Mouse (Mus musculus) bone marrow macrophage, adult 2 months (primary cell): ENCODE measurements around the gene Ubqln5.

Experiments used
- CTCF ChIP-seq: IDR thresholded peaks from 2 replicates; pipeline ENCODE4 v1.5.1; 2012; ENCODE audit warnings: low read depth, mild to moderate bottlenecking, low read length, moderate library complexity
- POLR2A ChIP-seq: IDR thresholded peaks from 2 replicates; pipeline ENCODE4 v1.6.1; 2012; ENCODE audit warnings: mild to moderate bottlenecking, low read depth, low read length, borderline replicate concordance

DNA sequence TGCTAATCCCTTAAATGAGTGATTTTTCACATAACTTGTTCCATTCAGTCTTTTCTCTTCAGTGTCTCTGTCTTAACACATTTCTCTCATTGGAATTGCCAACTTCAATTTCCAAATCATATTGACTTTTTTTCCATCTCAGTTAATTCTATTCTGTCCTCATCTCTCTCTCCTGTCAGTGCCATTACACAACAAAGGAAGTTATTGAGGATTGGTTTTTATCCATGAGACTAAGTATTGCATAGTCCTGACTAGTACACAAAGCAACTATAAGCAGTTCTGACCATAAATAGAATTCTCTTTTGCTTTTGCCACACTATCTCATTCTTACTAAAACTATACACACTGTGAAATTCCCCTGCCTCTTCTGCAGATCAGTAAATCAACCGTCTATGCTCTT lies 49.4 kb upstream of the Ubqln5 start:
- TF ChIP-seq POLR2A: no peak
- no peak for TF ChIP-seq CTCF
